Mouse (Mus musculus) midbrain, embryonic 16.5 days (tissue): ENCODE results near the gene Fbxw24. TPM values are rescaled to one million over a fixed set of nuclear protein-coding genes. Genes with fewer than 3 reads are reported as not detected.
"Not testable (repeated sequence)": the region's sequence is repeated elsewhere in the genome, so short reads cannot be mapped to it uniquely, and the experiment has no call there.

Experiments
- ATAC-seq: fragments of 200-750 bp; cut with Nextera tagmentation; 2 replicates; pipeline ENCODE4 v1.8.0; 2017; ENCODE audit warnings: moderate TSS enrichment
- H3K27ac ChIP-seq: fragments of 300-500 bp; sonication (generic); 2 replicates; pipeline ENCODE4 v1.5.1; 2014; ENCODE audit warnings: mild to moderate bottlenecking, low read length, mixed read lengths
- H3K27me3 ChIP-seq: fragments of 300-500 bp; sonication (generic); 2 replicates; pipeline ENCODE4 v1.6.1; 2014; ENCODE audit warnings: low read depth, low read length, mixed read lengths; ENCODE audit not compliant: control insufficient read depth, insufficient read depth
- H3K36me3 ChIP-seq: fragments of 300-500 bp; sonication (generic); 2 replicates; pipeline ENCODE4 v1.6.1; 2014; ENCODE audit warnings: mild to moderate bottlenecking, low read length, moderate library complexity, mixed read lengths; ENCODE audit not compliant: control insufficient read depth, insufficient read depth
- H3K4me1 ChIP-seq: fragments of 300-500 bp; sonication (generic); 2 replicates; pipeline ENCODE4 v1.6.1; 2014; ENCODE audit warnings: mild to moderate bottlenecking, low read length, mixed read lengths; ENCODE audit not compliant: control insufficient read depth, insufficient read depth
- H3K4me2 ChIP-seq: fragments of 300-500 bp; sonication (generic); 2 replicates; pipeline ENCODE4 v1.6.1; 2014; ENCODE audit warnings: mild to moderate bottlenecking, low read length, mixed read lengths
- H3K4me3 ChIP-seq: fragments of 300-500 bp; sonication (generic); 2 replicates; pipeline ENCODE4 v1.5.1; 2014; ENCODE audit warnings: low read depth, mild to moderate bottlenecking, low read length, moderate library complexity, mixed read lengths
- H3K9ac ChIP-seq: fragments of 300-500 bp; sonication (generic); 2 replicates; pipeline ENCODE4 v1.6.1; 2014; ENCODE audit warnings: low read depth, low read length, mixed read lengths
- H3K9me3 ChIP-seq: fragments of 300-500 bp; sonication (generic); replicated peaks from 2 replicates; pipeline ENCODE4 v1.6.1; 2014; ENCODE audit warnings: mild to moderate bottlenecking, low read length, mixed read lengths; ENCODE audit not compliant: control insufficient read depth, poor library complexity, severe bottlenecking
- WGBS: fragments of 180-500 bp; shearing (Covaris S2); extraction: QIAGEN DNeasy Blood & Tissue Kit; methylation state at CpG from one replicate; pipeline ENCODE4 v1.1.7; 2014; 5-methylcytosine and 5-hydroxymethylcytosine counted together
- polyA plus RNA-seq: library from polyadenylated mRNA; unstranded; fragments of >200 nt; fragmentation: Nextera tagmentation; extraction: Ambion mirVana; gene quantifications from 2 replicates; pipeline ENCODE4 v1.2.1, GENCODE M21; 2015

Gene Fbxw24
- not detected in 2 replicates for polyA plus RNA-seq

DNA sequence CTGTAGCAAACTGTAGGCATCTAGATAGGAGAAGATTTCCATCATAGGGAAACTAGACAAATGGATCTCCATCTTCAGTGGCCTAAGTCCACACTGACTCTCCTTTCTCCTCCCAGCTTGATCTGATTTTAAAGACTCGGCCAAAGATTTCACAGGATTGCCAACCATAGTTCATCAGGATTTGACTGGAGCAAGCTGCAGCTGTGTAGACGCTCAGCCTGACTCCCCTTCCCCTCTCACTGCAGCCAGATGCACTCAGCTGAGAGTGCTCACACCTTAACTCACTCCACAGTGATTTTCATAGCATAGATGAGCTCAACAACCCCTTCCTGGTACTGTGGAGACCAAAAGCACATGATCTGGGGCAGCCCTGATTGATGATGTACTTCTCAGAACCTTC lies at the start of gene Fbxw24:
TSS of gene Fbxw24 (minus strand) at position 101 of the 400 bp plus-strand sequence.
- H3K36me3 ChIP-seq, H3K4me2 ChIP-seq, H3K4me1 ChIP-seq, H3K27ac ChIP-seq, H3K27me3 ChIP-seq, ATAC-seq, H3K9me3 ChIP-seq, H3K9ac ChIP-seq, H3K4me3 ChIP-seq: not testable (repeated sequence)
- WGBS: 83% methylated on average over 2 of the region's 2 CpGs

DNA sequence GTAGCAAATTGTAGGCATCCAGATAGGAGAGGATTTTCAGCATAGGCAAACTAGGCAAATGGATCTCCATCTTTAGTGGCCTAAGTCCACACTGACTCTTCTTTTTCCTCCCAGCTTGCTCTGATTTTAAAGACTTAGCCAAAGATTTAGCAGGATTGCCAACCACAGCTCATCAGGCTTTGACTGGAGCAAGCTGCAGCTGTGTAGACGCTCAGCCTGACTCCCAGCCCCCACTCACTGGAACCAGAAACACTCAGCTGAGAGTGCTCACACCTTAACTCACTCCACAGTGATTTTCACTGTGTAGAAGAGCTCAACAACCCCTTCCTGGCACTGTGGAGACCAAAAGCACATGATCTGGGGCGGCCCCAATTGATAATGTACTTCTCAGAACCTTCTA lies 38.7 kb upstream of the Fbxw24 start, which contains the start of gene Fbxw25:
TSS of gene Fbxw25 (minus strand) at position 101 of the 400 bp plus-strand sequence.
- H3K36me3 ChIP-seq, H3K9ac ChIP-seq, ATAC-seq, H3K4me2 ChIP-seq, H3K27ac ChIP-seq, H3K9me3 ChIP-seq, H3K4me1 ChIP-seq, H3K27me3 ChIP-seq, H3K4me3 ChIP-seq: not testable (repeated sequence)
- WGBS: 64% methylated on average over 2 of the region's 2 CpGs

DNA sequence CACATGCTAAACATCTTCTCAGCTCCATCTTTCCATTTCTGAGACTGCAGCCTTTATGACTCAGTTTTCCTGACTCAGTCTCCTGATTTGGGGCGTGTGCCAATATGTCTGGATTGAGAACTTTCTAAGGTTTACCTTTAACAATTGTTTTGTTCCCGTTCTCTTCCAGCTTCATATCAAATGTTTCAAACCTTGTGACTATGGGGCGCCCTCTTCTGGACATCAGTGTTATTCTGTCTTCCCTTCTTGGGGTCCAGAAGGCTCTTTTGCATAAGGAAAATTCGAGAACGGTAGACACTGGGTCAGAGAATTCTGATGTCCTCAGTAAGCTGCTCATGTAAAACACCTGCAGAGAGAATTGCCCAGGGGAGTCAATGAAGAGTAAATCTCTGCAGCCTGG lies 19.0 kb downstream of the Fbxw24 start:
- not testable (repeated sequence) for H3K4me3 ChIP-seq

DNA sequence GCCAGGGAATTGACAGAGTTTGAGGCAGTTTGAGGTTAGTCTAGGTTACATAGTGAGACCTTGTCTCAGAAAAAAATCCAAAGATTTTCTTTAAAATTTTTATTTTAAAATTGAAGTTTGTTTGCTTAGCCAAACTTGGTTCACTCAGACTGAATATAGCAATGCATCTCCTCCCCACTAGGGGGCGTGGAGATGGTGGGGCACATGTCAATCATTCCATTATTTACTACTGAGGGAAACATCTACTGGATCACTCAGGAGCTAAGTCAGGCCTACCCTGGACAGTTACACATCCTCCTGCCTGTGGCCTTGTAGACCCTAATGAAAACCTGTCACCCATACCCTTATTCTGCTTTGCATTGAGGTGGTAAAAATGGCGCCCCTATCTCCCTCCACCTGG lies 23.7 kb downstream of the Fbxw24 start:
- not testable (repeated sequence) for H3K27ac ChIP-seq, H3K9ac ChIP-seq, H3K36me3 ChIP-seq, H3K9me3 ChIP-seq, H3K4me2 ChIP-seq, H3K4me1 ChIP-seq, H3K4me3 ChIP-seq, ATAC-seq, H3K27me3 ChIP-seq
- WGBS: 60% methylated on average over 2 of the region's 2 CpGs

More for the DNA sequence above, 19.0 kb downstream of the Fbxw24 start:
- H3K36me3 ChIP-seq, H3K27ac ChIP-seq, H3K4me1 ChIP-seq, H3K9ac ChIP-seq, H3K27me3 ChIP-seq, ATAC-seq, H3K9me3 ChIP-seq, H3K4me2 ChIP-seq: not testable (repeated sequence)
- 37% methylated on average over 5 of the region's 5 CpGs for WGBS

GRCm38 (mm10) chr9:109597226-109597625 lies 28.6 kb downstream of the Fbxw24 start:
- Histone ChIP-seq H3K4me1 (no peaks in the 10 kb centered on the region), H3K4me3 (no peak overlapping the region), H3K27ac (no peak overlapping the region), H3K9ac (no peak overlapping the region), H3K36me3 (no peaks in the 10 kb centered on the region), H3K9me3 (0 out of 2 replicates have a peak, but pooled peaks cover 6% of the 10 kb centered on the region), H3K27me3 (no peaks in the 10 kb centered on the region), H3K4me2 (no peak overlapping the region)
- no peak for ATAC-seq

GRCm38 (mm10) chr9:109594866-109595265 lies 31.0 kb downstream of the Fbxw24 start:
- Histone ChIP-seq H3K9ac (no peak overlapping the region), H3K9me3 (0 out of 2 replicates have a peak, but pooled peaks cover 6% of the 10 kb centered on the region), H3K4me2 (no peak overlapping the region), H3K27ac (no peak overlapping the region), H3K27me3 (no peaks in the 10 kb centered on the region), H3K4me1 (no peaks in the 10 kb centered on the region), H3K4me3 (no peak overlapping the region), H3K36me3 (no peaks in the 10 kb centered on the region)
- WGBS: 82% methylated on average over 2 of the region's 2 CpGs
- no peak for ATAC-seq

DNA sequence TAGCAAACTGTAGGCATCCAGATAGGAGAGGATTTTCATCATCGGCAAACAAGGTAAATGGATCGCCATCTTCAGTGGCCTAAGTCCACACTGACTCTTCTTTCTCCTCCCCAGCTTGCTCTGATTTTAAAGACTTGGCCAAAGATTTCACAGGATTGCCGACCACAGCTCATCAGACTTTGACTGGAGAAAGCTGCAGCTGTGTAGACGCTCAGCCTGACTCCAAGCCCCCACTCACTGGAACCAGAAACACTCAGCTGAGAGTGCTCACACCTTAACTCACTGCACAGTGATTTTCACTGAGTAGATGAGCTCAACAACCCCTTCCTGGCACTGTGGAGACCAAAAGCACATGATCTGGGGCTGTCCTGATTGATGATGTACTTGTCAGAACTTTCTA lies 57.7 kb downstream of the Fbxw24 start, which contains the start of gene Fbxw15:
TSS of gene Fbxw15 (minus strand) at position 101 of the 400 bp plus-strand sequence.
- not testable (repeated sequence) for ATAC-seq, H3K27me3 ChIP-seq, H3K36me3 ChIP-seq, H3K9me3 ChIP-seq, H3K4me1 ChIP-seq, H3K4me3 ChIP-seq, H3K27ac ChIP-seq, H3K4me2 ChIP-seq, H3K9ac ChIP-seq
- WGBS: 86% methylated on average over 4 of the region's 4 CpGs

DNA sequence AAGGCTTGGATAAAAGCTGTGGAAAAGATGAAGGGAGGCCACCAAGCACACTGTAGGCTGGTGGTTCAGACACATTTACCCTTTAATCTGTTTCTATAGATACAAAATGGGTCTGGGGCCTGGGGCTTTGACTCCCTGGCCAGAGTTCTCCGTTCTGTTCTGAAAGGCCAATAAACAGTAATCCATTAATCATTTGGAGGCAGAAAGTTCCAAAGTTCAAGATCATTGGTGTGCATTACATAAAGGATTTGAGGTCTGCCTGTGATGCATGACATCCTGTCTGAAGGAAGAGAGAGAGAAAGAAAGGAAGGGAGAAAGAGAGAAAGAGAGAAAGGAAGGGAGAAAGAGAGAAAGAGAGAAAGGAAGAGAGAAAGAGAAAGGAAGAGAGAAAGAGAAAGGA lies 60.3 kb downstream of the Fbxw24 start:
- Histone ChIP-seq H3K27ac (no peak overlapping the region), H3K27me3 (no peaks in the 10 kb centered on the region), H3K4me2 (no peak overlapping the region), H3K4me3 (no peak overlapping the region), H3K36me3 (no peaks in the 10 kb centered on the region), H3K9ac (no peak overlapping the region), H3K9me3 (no peaks in the 10 kb centered on the region), H3K4me1 (no peaks in the 10 kb centered on the region)
- WGBS: 66% methylated on average over 1 of the region's 1 CpGs
- no peak for ATAC-seq

DNA sequence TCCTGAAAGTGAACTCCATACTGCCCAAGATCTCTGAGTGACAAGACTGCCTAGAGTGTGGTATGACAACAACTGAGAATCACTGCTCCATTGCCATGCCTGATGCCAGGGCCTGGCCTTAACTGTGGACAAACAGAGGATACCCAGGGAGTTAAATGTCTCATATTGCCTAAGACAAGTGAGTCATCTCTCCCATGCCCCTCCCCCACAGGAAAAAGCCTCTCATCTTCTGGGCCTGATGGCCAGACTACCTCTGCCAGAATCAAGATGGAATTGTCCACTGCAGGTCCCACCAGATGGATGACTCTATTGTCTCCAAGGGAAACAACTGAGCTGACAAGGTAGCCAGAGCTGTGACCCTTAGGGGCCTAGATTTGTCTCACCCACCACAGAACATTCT lies 63.8 kb downstream of the Fbxw24 start:
- ATAC-seq, H3K9me3 ChIP-seq, H3K4me2 ChIP-seq, H3K27me3 ChIP-seq, H3K4me3 ChIP-seq, H3K4me1 ChIP-seq, H3K36me3 ChIP-seq, H3K9ac ChIP-seq, H3K27ac ChIP-seq: not testable (repeated sequence)
